Mouse (Mus musculus): ENCODE measurements around the gene Vmn1r212. TPM values are rescaled to one million over a fixed set of nuclear protein-coding genes. Genes with fewer than 3 reads are reported as not detected.
"Not testable (repeated sequence)": the region's sequence is repeated elsewhere in the genome, so short reads cannot be mapped to it uniquely, and the experiment has no call there.

The Vmn1r212 gene
- not detected for polyA plus RNA-seq (2017; shearing (Covaris generic))

- no peak for ATAC-seq
These were observed at the start of gene Vmn1r212 for GRCm38 (mm10) chr13:22884105-22884504. Gene Vmn1r212, minus strand, starts transcription at chr13:22884205.

- ATAC-seq = no peak
These were observed 4.7 kb downstream of the Vmn1r212 start for GRCm38 (mm10) chr13:22879257-22879656.

GRCm38 (mm10) chr13:22857461-22857860 is 26.5 kb downstream of the Vmn1r212 start, which contains the start of gene Vmn1r211:
Gene Vmn1r211, minus strand, starts transcription at chr13:22857561.
- ATAC-seq = no peak

- ATAC-seq = no peak
These were observed 29.2 kb downstream of the Vmn1r212 start for GRCm38 (mm10) chr13:22854760-22855159.

GRCm38 (mm10) chr13:22846798-22847197 is 37.2 kb downstream of the Vmn1r212 start:
- no peak for ATAC-seq

GRCm38 (mm10) chr13:22844304-22844703 is 39.7 kb downstream of the Vmn1r212 start:
- ATAC-seq = not testable (repeated sequence)

Other genes with a start within 250 kb of the Vmn1r212 start
- gene Vmn1r207-ps, start 154.6 kb downstream of the Vmn1r212 start, polyA plus RNA-seq (2017; shearing (Covaris generic)) = under 1 TPM in 1 of 3 experiments, not detected in 2; 0.08 TPM
- gene Vmn1r208, start 106.8 kb downstream of the Vmn1r212 start, polyA plus RNA-seq (2017; shearing (Covaris generic)) = not detected
- not detected for gene Vmn1r209, start 74.5 kb downstream of the Vmn1r212 start, polyA plus RNA-seq (2017; shearing (Covaris generic))
- gene Vmn1r210, start 52.9 kb downstream of the Vmn1r212 start, polyA plus RNA-seq (2017; shearing (Covaris generic)) = not detected
- gene Vmn1r211, start 26.6 kb downstream of the Vmn1r212 start, polyA plus RNA-seq (2017; shearing (Covaris generic)) = not detected
- gene Vmn1r213, start 123.5 kb upstream of the Vmn1r212 start, polyA plus RNA-seq (2017; shearing (Covaris generic)) = not detected
- under 1 TPM in 1 of 3 experiments, not detected in 2; 0.52 TPM for gene Vmn1r214, start 146.2 kb upstream of the Vmn1r212 start, polyA plus RNA-seq (2017; shearing (Covaris generic))
- not detected for gene Vmn1r215, start 183.8 kb upstream of the Vmn1r212 start, polyA plus RNA-seq (2017; shearing (Covaris generic))
- not detected for gene Vmn1r217, start 234.0 kb upstream of the Vmn1r212 start, polyA plus RNA-seq (2017; shearing (Covaris generic))
- under 1 TPM in 2 of 3 experiments, not detected in 1; 0.04 to 0.05 TPM for gene Vmn1r218, start 248.9 kb upstream of the Vmn1r212 start, polyA plus RNA-seq (2017; shearing (Covaris generic))